Mouse (Mus musculus) liver, embryonic 15.5 days (tissue): ENCODE measurements around the gene Tbc1d10b. TPM values are rescaled to one million over a fixed set of nuclear protein-coding genes. Genes with fewer than 3 reads are reported as not detected.

ENCODE experiments used
- ATAC-seq: fragments of 200-750 bp; cut with Nextera tagmentation; 2 replicates; pipeline ENCODE4 v1.8.0; 2017; ENCODE audit warnings: moderate number of reproducible peaks, mild to moderate bottlenecking, moderate library complexity; ENCODE audit not compliant: insufficient read depth
- H3K27ac ChIP-seq: fragments of 300-500 bp; sonication (generic); replicated peaks from 2 replicates; pipeline ENCODE4 v1.5.1; 2015; ENCODE audit warnings: mild to moderate bottlenecking, inconsistent platforms
- H3K27me3 ChIP-seq: fragments of 300-500 bp; sonication (generic); 2 replicates; pipeline ENCODE4 v1.6.1; 2015; ENCODE audit warnings: mild to moderate bottlenecking, inconsistent platforms
- H3K36me3 ChIP-seq: fragments of 300-500 bp; sonication (generic); replicated peaks from 2 replicates; pipeline ENCODE4 v1.6.1; 2015; ENCODE audit warnings: moderate library complexity, mild to moderate bottlenecking, inconsistent platforms
- H3K4me1 ChIP-seq: fragments of 300-500 bp; sonication (generic); replicated peaks from 2 replicates; pipeline ENCODE4 v1.6.1; 2015; ENCODE audit warnings: inconsistent platforms
- H3K4me2 ChIP-seq: fragments of 300-500 bp; sonication (generic); 2 replicates; pipeline ENCODE4 v1.6.1; 2015; ENCODE audit warnings: moderate library complexity, mild to moderate bottlenecking, inconsistent platforms
- H3K4me3 ChIP-seq: fragments of 300-500 bp; sonication (generic); replicated peaks from 2 replicates; pipeline ENCODE4 v1.5.1; 2015; ENCODE audit warnings: mild to moderate bottlenecking, inconsistent platforms
- H3K9ac ChIP-seq: fragments of 300-500 bp; sonication (generic); 2 replicates; pipeline ENCODE4 v1.6.1; 2015; ENCODE audit warnings: moderate library complexity, mild to moderate bottlenecking, inconsistent platforms
- H3K9me3 ChIP-seq: fragments of 300-500 bp; sonication (generic); replicated peaks from 2 replicates; pipeline ENCODE4 v1.6.1; 2016; ENCODE audit warnings: inconsistent platforms
- WGBS: fragments of 180-500 bp; shearing (Covaris S2); methylation state at CpG from one replicate; pipeline ENCODE4 v1.1.7; 2015; ENCODE audit warnings: mixed read lengths; ENCODE audit not compliant: insufficient replicate concordance; 5-methylcytosine and 5-hydroxymethylcytosine counted together
- polyA plus RNA-seq: library from polyadenylated mRNA; unstranded; fragments of >200 nt; fragmentation: Nextera tagmentation; extraction: Ambion mirVana; gene quantifications from 2 replicates; pipeline ENCODE4 v1.2.1, GENCODE M21; 2015

The Tbc1d10b gene
- polyA plus RNA-seq, 1 experiment from 2014 or later: 17.1 TPM

GRCm38 (mm10) chr7:127243361-127243867 lies 35.1 kb upstream of the Tbc1d10b start:
- H3K27me3 ChIP-seq: no peaks in the 10 kb centered on the region
- H3K4me3 ChIP-seq: peak overlapping the region; percentile 84
- peak overlapping the region; percentile 91; the same call in 1 of the 2 replicates for H3K27ac ChIP-seq
- ATAC-seq: no peak
- H3K9me3 ChIP-seq: no peaks in the 10 kb centered on the region
- WGBS: 27% methylated on average over 2 of the region's 2 CpGs
- no peaks in the 10 kb centered on the region for H3K36me3 ChIP-seq
- H3K4me1 ChIP-seq: peaks cover 35% of the 10 kb centered on the region
- H3K4me2 ChIP-seq: peak overlapping the region; percentile 100
- no peak overlapping the region for H3K9ac ChIP-seq

DNA sequence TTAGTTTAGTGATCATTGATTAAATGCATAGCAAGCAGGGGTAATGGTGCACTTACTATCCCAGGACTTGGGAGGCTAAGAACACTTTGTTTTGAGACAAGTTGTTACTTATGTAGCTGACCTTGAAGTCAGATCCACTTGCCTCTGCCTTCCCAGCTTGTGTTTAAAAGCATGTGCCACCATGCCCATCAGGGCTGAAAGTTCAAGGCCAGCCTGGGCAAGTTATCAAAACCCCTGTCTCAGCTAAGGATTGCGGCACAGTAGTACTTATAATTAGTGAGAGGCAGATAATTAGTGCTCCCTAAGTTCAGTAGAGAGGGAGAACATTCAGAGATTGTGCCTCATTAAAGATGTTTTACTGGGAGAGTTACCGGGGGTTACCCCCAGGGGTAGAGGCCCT lies 26.5 kb upstream of the Tbc1d10b start:
- no peak for ATAC-seq
- Histone ChIP-seq H3K9me3 (no peaks in the 10 kb centered on the region), H3K4me1 (peaks cover 42% of the 10 kb centered on the region), H3K9ac (no peak overlapping the region), H3K4me2 (no peak overlapping the region), H3K4me3 (no peak overlapping the region), H3K27ac (no peak overlapping the region), H3K36me3 (peaks cover 40% of the 10 kb centered on the region), H3K27me3 (no peaks in the 10 kb centered on the region)
- WGBS: 95% methylated on average over 2 of the region's 2 CpGs

DNA sequence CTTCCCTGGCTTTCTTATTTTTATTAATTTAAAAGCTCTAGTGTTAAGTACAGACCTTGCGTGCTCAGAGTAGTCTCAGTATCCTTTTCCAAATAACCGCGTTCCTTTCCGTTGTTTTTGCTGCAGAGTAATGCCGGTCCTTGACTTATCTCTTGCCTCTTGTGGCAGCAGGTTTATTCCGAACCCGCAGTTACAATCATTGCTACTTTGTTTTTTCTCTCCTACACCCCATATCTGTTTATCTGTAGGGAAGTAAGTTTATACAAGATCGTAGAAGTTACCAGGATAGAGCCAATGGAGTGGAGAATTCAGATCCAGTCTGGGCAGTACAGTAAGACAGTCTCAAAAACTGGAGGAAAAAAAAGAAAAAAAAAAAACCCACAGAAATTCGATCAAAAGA lies 25.5 kb upstream of the Tbc1d10b start:
- H3K9ac ChIP-seq: peak overlapping the region; percentile 95
- H3K9me3 ChIP-seq: no peaks in the 10 kb centered on the region
- under 1% methylated on average over 9 of the region's 9 CpGs for WGBS
- peak overlapping the region; percentile 92 for H3K27ac ChIP-seq
- ATAC-seq: no peak
- H3K4me2 ChIP-seq: peak overlapping the region; percentile 91
- no peaks in the 10 kb centered on the region for H3K27me3 ChIP-seq
- peaks cover 51% of the 10 kb centered on the region for H3K4me1 ChIP-seq
- peaks cover 40% of the 10 kb centered on the region for H3K36me3 ChIP-seq
- H3K4me3 ChIP-seq: peak overlapping the region; percentile 90

- H3K4me2 ChIP-seq: peak overlapping the region; percentile 91
- peak; percentile 49 for ATAC-seq
- H3K4me3 ChIP-seq: peak overlapping the region; percentile 90
- peaks cover 55% of the 10 kb centered on the region for H3K4me1 ChIP-seq
- H3K27me3 ChIP-seq: no peaks in the 10 kb centered on the region
- peaks cover 40% of the 10 kb centered on the region for H3K36me3 ChIP-seq
- peak overlapping the region; percentile 95 for H3K9ac ChIP-seq
- under 1% methylated on average over 27 of the region's 27 CpGs for WGBS
- H3K27ac ChIP-seq: peak overlapping the region; percentile 92
- H3K9me3 ChIP-seq: no peaks in the 10 kb centered on the region
Measured at GRCm38 (mm10) chr7:127233368-127233749, 25.1 kb upstream of the Tbc1d10b start.

DNA sequence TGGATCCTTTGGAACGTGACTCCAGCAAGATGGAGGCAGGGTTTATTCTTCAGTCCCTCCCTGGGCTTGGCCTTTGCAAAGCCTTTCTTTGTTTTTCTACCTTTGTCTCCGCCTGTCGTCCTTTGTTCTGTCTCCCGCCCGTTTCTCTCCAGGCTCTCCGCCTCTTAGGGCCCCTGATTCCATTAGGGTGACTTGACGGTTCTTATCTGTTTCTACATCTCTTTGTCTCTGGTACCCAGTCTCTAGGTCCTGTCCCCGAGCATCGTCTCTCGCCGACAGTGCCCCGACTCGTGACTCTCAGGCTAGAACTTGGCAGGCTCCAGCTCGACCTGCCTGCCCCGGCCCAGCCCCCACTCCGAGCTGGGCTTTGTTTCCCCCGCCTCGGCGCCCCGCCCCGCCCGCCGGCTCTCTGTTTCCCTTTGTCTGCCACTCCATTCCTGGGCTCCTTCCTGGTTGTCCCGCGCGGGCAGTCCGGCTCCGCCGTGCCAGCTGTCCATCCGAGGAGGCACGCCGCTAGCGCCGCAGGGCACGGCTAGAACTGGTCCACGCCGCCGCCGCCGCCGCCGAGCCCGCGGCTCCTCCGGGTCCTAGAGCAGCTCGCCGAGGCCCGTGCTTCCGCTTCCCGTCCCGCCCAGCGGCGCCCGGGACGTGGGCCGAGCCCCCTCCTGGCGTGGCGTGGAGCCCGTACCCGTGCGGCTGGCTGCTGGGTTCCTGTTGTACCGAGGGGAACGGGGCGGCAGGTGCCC lies 24.5 kb upstream of the Tbc1d10b start, which contains the start of the genes Zfp553 and Sept1:
Gene Zfp553, plus strand, starts transcription at position 440 of the 746 bp plus-strand sequence.
Gene Sept1, minus strand, starts transcription at position 509 of the 746 bp plus-strand sequence.
- Histone ChIP-seq H3K27ac (peak within 1 kb of the TSS; percentile 92), H3K36me3 (peaks cover 36% of the 10 kb centered on the region), H3K4me3 (peak within 1 kb of the TSS; percentile 90), H3K27me3 (no peaks in the 10 kb centered on the region), H3K9ac (peak within 1 kb of the TSS; percentile 95), H3K4me2 (peak within 1 kb of the TSS; percentile 91), H3K4me1 (peaks cover 58% of the 10 kb centered on the region), H3K9me3 (no peaks in the 10 kb centered on the region)
- WGBS: under 1% methylated on average over 64 of the region's 64 CpGs
- peak; percentile 88 for ATAC-seq

DNA sequence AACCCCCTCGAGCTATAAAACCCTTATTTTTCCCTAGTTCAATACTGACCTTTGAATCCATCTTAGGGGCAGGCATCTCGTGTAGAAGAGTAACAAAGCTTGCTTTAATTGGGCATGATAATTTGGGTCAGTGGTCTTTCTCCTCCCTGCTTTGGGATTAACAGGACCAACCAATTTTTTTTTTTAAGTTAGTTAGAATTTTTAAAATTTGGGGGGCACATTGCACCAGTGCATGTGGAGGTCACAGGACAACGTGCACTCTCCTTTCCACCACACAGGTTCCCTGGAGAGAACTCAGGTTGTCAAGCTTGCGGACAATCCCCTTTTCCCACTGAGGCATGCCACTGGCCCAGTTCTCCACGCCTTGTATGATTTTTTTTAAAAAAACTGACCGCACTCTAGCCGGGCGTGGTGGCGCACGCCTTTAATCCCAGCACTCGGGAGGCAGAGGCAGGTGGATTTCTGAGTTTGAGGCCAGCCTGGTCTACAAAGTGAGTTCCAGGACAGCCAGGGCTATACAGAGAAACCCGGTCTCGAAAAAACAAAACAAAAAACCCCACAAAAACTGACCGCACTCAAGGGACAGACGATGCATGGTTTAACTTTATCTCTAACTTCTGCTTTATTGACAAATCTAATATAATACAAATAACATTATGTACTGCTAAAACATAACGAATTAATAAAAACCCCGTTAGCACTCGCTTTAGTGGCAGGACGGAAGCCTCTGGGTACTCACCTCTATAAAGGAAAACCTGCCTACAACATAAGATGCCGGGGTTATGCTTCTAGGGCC lies 23.8 kb upstream of the Tbc1d10b start:
- Histone ChIP-seq H3K9ac (peak overlapping the region; percentile 95), H3K4me2 (peak overlapping the region; percentile 91), H3K9me3 (no peaks in the 10 kb centered on the region), H3K4me1 (peaks cover 66% of the 10 kb centered on the region), H3K27me3 (no peaks in the 10 kb centered on the region), H3K36me3 (peaks cover 30% of the 10 kb centered on the region), H3K27ac (peak overlapping the region; percentile 92), H3K4me3 (peak overlapping the region; percentile 90)
- no peak for ATAC-seq
- WGBS: 3% methylated on average over 20 of the region's 20 CpGs

DNA sequence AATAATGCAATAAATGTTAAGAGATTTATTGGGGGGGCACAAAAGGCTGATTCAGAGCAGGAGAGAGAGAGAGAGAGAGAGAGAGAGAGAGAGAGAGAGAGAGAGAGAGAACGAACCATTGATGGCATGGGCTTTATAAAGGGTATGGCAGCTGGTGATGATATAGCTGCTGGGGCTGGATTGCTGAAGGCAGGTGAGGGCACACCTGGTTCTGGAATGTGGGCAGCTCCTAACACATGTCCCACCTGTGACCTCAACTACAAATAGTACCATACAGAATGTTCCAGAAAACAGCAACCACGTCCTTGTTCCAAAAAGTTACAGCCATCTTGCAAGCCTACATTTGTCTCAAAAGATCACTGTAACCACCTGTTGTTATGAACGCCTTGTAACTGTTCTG lies 23.1 kb upstream of the Tbc1d10b start:
- peaks cover 71% of the 10 kb centered on the region for H3K4me1 ChIP-seq
- peaks cover 24% of the 10 kb centered on the region for H3K36me3 ChIP-seq
- H3K4me2 ChIP-seq: peak overlapping the region; percentile 91
- no peaks in the 10 kb centered on the region for H3K27me3 ChIP-seq
- no peak for ATAC-seq
- no peaks in the 10 kb centered on the region for H3K9me3 ChIP-seq
- H3K9ac ChIP-seq: peak overlapping the region; percentile 95
- WGBS: 49% methylated on average over 3 of the region's 3 CpGs
- 0 out of 2 replicates have a peak overlapping the region, but pooled peaks have one; percentile 92 for H3K27ac ChIP-seq
- peak overlapping the region; percentile 90 for H3K4me3 ChIP-seq

DNA sequence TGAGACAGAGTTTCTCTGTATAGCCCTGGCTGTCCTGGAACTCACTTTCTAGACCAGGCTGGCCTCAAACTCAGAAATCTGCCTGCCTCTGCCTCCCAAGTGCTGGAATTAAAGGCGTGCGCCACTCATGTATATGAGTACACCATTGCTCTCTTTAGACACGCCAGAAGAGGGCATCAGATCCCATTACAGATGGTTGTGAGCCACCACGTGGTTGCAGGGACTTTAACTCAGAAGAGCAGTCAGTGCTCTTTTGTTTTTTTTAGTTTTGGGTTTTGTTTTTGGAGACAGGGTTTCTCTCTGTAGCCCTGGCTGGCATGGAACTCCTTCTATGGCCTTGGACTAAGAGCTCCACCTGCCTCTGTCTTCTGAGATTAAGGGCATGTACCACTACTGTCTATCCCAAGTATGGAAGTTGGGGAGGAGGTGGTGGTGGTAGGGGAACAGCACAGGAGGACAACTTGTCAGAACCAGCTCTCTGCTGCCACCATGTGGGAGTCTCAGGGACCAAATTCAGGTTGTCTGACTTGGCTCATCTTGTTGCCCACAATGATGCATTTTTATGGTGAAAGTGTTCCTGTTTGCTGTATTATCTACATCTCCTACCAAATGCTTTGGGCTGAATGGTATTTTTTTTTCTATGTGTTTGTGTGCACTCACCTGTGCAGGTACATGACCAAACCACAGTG lies 20.5 kb upstream of the Tbc1d10b start:
- peak overlapping the region; percentile 79 for H3K27ac ChIP-seq
- no peak overlapping the region for H3K4me3 ChIP-seq
- WGBS: 45% methylated on average over 4 of the region's 4 CpGs
- ATAC-seq: no peak
- H3K9me3 ChIP-seq: no peaks in the 10 kb centered on the region
- H3K9ac ChIP-seq: no peak overlapping the region
- peaks cover 90% of the 10 kb centered on the region for H3K4me1 ChIP-seq
- 0 out of 2 replicates have a peak, but pooled peaks cover 9% of the 10 kb centered on the region for H3K36me3 ChIP-seq
- no peaks in the 10 kb centered on the region for H3K27me3 ChIP-seq
- no peak overlapping the region for H3K4me2 ChIP-seq

DNA sequence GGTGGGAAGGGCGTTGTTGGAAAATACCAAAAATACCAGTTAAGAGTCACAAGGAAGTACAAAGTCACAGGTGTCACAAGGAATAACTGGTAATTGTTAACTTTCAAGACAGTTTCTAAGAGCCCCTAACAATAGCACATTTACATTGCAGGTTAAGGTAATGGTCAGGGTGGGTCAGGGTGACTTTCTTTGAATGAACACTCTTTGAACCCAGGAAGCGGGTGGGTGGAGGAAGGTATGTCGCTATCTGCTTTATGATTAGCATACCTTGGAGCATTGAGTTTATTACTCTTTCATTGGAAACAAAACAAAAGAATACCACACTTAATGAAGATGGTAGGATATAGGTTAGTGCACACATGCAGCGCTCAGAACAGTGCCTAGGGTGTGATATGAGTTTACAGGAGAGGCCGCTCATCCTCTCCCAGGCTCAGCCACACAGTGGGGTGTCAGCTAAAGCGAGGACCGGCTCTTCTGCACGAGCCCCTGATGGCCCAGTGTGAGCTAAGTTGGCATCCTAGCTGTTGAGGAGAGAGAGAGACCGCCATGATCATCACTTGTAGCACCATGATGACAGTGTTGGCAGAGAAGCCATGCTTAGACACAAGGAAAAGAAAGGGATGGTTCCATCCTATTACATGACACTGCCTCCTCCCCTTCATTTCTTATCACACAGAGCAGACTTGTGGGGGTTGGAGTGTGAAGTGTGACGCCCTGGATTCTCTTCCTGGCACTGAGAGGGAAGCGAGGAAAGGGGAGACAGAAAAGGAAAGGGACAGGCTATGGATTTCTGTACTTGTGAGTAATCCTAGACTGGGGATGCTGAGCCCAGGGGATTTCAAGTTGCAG lies 17.1 kb upstream of the Tbc1d10b start:
- WGBS: 51% methylated on average over 11 of the region's 11 CpGs
- peak overlapping the region; percentile 73 for H3K4me2 ChIP-seq
- H3K4me1 ChIP-seq: peaks cover 82% of the 10 kb centered on the region
- peak overlapping the region; percentile 36 for H3K4me3 ChIP-seq
- H3K9me3 ChIP-seq: no peaks in the 10 kb centered on the region
- H3K27ac ChIP-seq: peak overlapping the region; percentile 96
- 0 out of 2 replicates have a peak, but pooled peaks cover 4% of the 10 kb centered on the region for H3K36me3 ChIP-seq
- peak; percentile 89 for ATAC-seq
- no peaks in the 10 kb centered on the region for H3K27me3 ChIP-seq
- peak overlapping the region; percentile 52 for H3K9ac ChIP-seq

DNA sequence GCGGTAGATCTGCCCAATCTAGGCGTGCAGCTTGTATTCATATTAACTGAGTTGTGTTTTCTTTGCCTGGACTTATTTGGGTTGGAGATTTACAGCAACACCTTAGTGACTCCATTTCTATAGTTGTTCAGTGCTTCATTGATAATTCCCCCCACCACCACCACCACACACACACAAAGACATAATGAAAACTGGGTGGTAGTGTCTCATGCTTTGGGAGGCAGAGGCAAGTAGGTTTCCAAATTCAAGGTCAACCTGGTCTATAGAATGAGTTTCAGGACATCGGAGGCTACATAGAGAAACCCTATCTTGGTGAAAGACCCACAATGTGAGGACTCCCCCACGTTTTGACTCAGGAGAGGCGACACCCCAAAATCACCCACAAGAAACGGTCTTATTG lies 16.3 kb upstream of the Tbc1d10b start:
- Histone ChIP-seq H3K9ac (no peak overlapping the region), H3K27me3 (no peaks in the 10 kb centered on the region), H3K27ac (peak overlapping the region; percentile 96), H3K9me3 (no peaks in the 10 kb centered on the region), H3K4me2 (no peak overlapping the region), H3K36me3 (0 out of 2 replicates have a peak, but pooled peaks cover 2% of the 10 kb centered on the region), H3K4me3 (no peak overlapping the region), H3K4me1 (peaks cover 83% of the 10 kb centered on the region)
- ATAC-seq: no peak
- 82% methylated on average over 6 of the region's 6 CpGs for WGBS
